Comparison of ENCODE assay signal across 9 mouse cellular contexts in genomic region chr10:127326828-127327227, GRCm38 (mm10). TPM values are rescaled to one million over a fixed set of nuclear protein-coding genes. Genes with fewer than 3 reads are reported as not detected.
DNase-seq lines count a peak whose midpoint lies in the region; ATAC-seq and TF ChIP-seq lines count a peak whose summit lies in the region.
"Had no signal": no experiment of that assay in that cellular context is flagged by ENCODE, and none has a peak within 500 bp of the region (broad histone marks: within the 10 kb centered on the region; RNA-seq: fewer than 3 reads in every experiment).

No protein-coding gene starts in this region.

- TF ChIP-seq CTCF in heart, postnatal 0 days (IDR thresholded peaks at IDR 0.05; ENCODE audit: low read depth): no peak

- no peak for DNase-seq in kidney, adult 8-10 months
- DNase-seq in embryonic facial prominence, embryonic 10.5 days (ENCODE audit: low spot score): no peak
- DNase-seq in heart, postnatal 0 days (ENCODE audit: low spot score): no peak
- DNase-seq in MN1 (ENCODE audit: low spot score): no peak
- DNase-seq in cerebellum, adult 11-12 months: no peak
- DNase-seq in cerebellum, adult 8-10 months: no peak

- ATAC-seq in kidney, embryonic 14.5 days (ENCODE audit: low FRiP score, low TSS enrichment): peak; percentile 2; the same call in 1 of the 2 replicates
- ATAC-seq in heart, postnatal 0 days (ENCODE audit: insufficient read depth, low read depth): no peak
- ATAC-seq in limb, embryonic 15.5 days (ENCODE audit: insufficient number of reproducible peaks, low FRiP score, low TSS enrichment, low read depth): no peak

- no peak overlapping the region for H3K27ac ChIP-seq in kidney, embryonic 14.5 days (ENCODE audit: low read depth, low read length)
- no peak overlapping the region; the same call in 1 of the 2 replicates for H3K27ac ChIP-seq in embryonic facial prominence, embryonic 10.5 days (replicated peaks)
- no peak overlapping the region for H3K27ac ChIP-seq in heart, postnatal 0 days (ENCODE audit: low read depth)
- no peak overlapping the region for H3K27ac ChIP-seq in limb, embryonic 15.5 days

- peak overlapping the region; percentile 52 for H3K4me3 ChIP-seq in kidney, embryonic 14.5 days (ENCODE audit: low read length)
- H3K4me3 ChIP-seq in embryonic facial prominence, embryonic 10.5 days: peak overlapping the region; percentile 63
- peak overlapping the region; percentile 57 for H3K4me3 ChIP-seq in heart, postnatal 0 days (ENCODE audit: low read depth, low read length)
- H3K4me3 ChIP-seq in limb, embryonic 15.5 days: peak overlapping the region; percentile 50

- no peak for TF ChIP-seq EP300 in heart, postnatal 0 days (IDR thresholded peaks at IDR 0.05; ENCODE audit: low read depth)

- peak overlapping the region; percentile 66 for H3K4me2 ChIP-seq in kidney, embryonic 14.5 days (replicated peaks; ENCODE audit: low read depth, low read length)
- peak overlapping the region; percentile 86 for H3K4me2 ChIP-seq in heart, postnatal 0 days (ENCODE audit: low read depth, low read length)
- H3K4me2 ChIP-seq in limb, embryonic 15.5 days: peak overlapping the region; percentile 94

- peak overlapping the region; percentile 46; the same call in 1 of the 2 replicates for H3K9ac ChIP-seq in kidney, embryonic 14.5 days (ENCODE audit: low read depth, low read length)
- peak overlapping the region; percentile 44; the same call in 1 of the 2 replicates for H3K9ac ChIP-seq in heart, postnatal 0 days (replicated peaks; ENCODE audit: low read depth, low read length)
- H3K9ac ChIP-seq in limb, embryonic 15.5 days: peak overlapping the region; percentile 54

- no peaks in the 10 kb centered on the region for H3K9me3 ChIP-seq in kidney, embryonic 14.5 days (ENCODE audit: control insufficient read depth, low read length)
- no peaks in the 10 kb centered on the region for H3K9me3 ChIP-seq in embryonic facial prominence, embryonic 10.5 days
- no peaks in the 10 kb centered on the region for H3K9me3 ChIP-seq in heart, postnatal 0 days (replicated peaks; ENCODE audit: control insufficient read depth, low read length)
- H3K9me3 ChIP-seq in limb, embryonic 15.5 days: no peaks in the 10 kb centered on the region

- 9% methylated on average over 29 of the region's 29 CpGs for WGBS in kidney, embryonic 14.5 days
- WGBS in embryonic facial prominence, embryonic 10.5 days: 4% methylated on average over 29 of the region's 29 CpGs
- 7% methylated on average over 29 of the region's 29 CpGs for WGBS in heart, postnatal 0 days
- 6% methylated on average over 29 of the region's 29 CpGs for WGBS in limb, embryonic 15.5 days

- no peaks in the 10 kb centered on the region; the same call in 1 of the 2 replicates for H3K36me3 ChIP-seq in kidney, embryonic 14.5 days (ENCODE audit: control insufficient read depth, insufficient read depth, low read length)
- peaks cover 22% of the 10 kb centered on the region for H3K36me3 ChIP-seq in embryonic facial prominence, embryonic 10.5 days (replicated peaks)
- no peaks in the 10 kb centered on the region for H3K36me3 ChIP-seq in heart, postnatal 0 days (replicated peaks; ENCODE audit: control insufficient read depth, insufficient read depth, low read length)
- H3K36me3 ChIP-seq in limb, embryonic 15.5 days: peaks cover 15% of the 10 kb centered on the region

- peaks cover 11% of the 10 kb centered on the region for H3K4me1 ChIP-seq in kidney, embryonic 14.5 days (ENCODE audit: control insufficient read depth, insufficient read depth, low read length)
- H3K4me1 ChIP-seq in embryonic facial prominence, embryonic 10.5 days: peaks cover 39% of the 10 kb centered on the region
- peaks cover 12% of the 10 kb centered on the region for H3K4me1 ChIP-seq in heart, postnatal 0 days (ENCODE audit: control insufficient read depth, insufficient read depth)
- peaks cover 23% of the 10 kb centered on the region for H3K4me1 ChIP-seq in limb, embryonic 15.5 days

- peaks cover 40% of the 10 kb centered on the region for H3K27me3 ChIP-seq in kidney, embryonic 14.5 days (ENCODE audit: control insufficient read depth, insufficient read depth, low read length)
- peaks cover 100% of the 10 kb centered on the region for H3K27me3 ChIP-seq in embryonic facial prominence, embryonic 10.5 days (replicated peaks; ENCODE audit: low read depth, poor library complexity, severe bottlenecking)
- peaks cover 66% of the 10 kb centered on the region for H3K27me3 ChIP-seq in heart, postnatal 0 days (ENCODE audit: control insufficient read depth, insufficient read depth, low read length)
- H3K27me3 ChIP-seq in limb, embryonic 15.5 days: peaks cover 32% of the 10 kb centered on the region

RNA-seq across cellular contexts. Expression of gene Arhgap9, which starts 5.1 kb away (rescaled TPM):
- polyA plus RNA-seq in kidney, embryonic 14.5 days (2014; fragmentation: Nextera tagmentation; extraction: Ambion mirVana): 3.0 and 3.1 TPM in 2 replicates
- 2.0 and 2.1 TPM in 2 replicates for polyA plus RNA-seq in embryonic facial prominence, embryonic 10.5 days (2016; fragmentation: Nextera tagmentation; extraction: Ambion mirVana)
- total RNA-seq in heart, postnatal 0 days (2014; rRNA removed; ENCODE audit: low replicate concordance): 0.73 and 0.97 TPM in 2 replicates
- polyA plus RNA-seq in heart, postnatal 0 days (2015; fragmentation: Nextera tagmentation; extraction: Ambion mirVana): 1.4 and 1.8 TPM in 2 replicates
- 5.1 and 5.4 TPM in 2 replicates for polyA plus RNA-seq in limb, embryonic 15.5 days (2015; fragmentation: Nextera tagmentation; extraction: Ambion mirVana)

RNA-seq across cellular contexts. Expression of gene Gli1, which starts 14.9 kb away (rescaled TPM):
- polyA plus RNA-seq in kidney, embryonic 14.5 days (2014; fragmentation: Nextera tagmentation; extraction: Ambion mirVana): 8.2 and 9.2 TPM in 2 replicates
- polyA plus RNA-seq in embryonic facial prominence, embryonic 10.5 days (2016; fragmentation: Nextera tagmentation; extraction: Ambion mirVana): 11.4 and 13.0 TPM in 2 replicates
- total RNA-seq in heart, postnatal 0 days (2014; rRNA removed; ENCODE audit: low replicate concordance): 1.1 TPM in 1 of 2 replicates, not detected in the other
- polyA plus RNA-seq in heart, postnatal 0 days (2015; fragmentation: Nextera tagmentation; extraction: Ambion mirVana): 0.51 and 0.59 TPM in 2 replicates
- 13.4 and 13.7 TPM in 2 replicates for polyA plus RNA-seq in limb, embryonic 15.5 days (2015; fragmentation: Nextera tagmentation; extraction: Ambion mirVana)

RNA-seq across cellular contexts. Expression of gene Mars, which starts 15.2 kb away (rescaled TPM):
- 93.9 and 146 TPM in 2 replicates for polyA plus RNA-seq in kidney, embryonic 14.5 days (2014; fragmentation: Nextera tagmentation; extraction: Ambion mirVana)
- 160 and 175 TPM in 2 replicates for polyA plus RNA-seq in embryonic facial prominence, embryonic 10.5 days (2016; fragmentation: Nextera tagmentation; extraction: Ambion mirVana)
- 48.9 and 68.9 TPM in 2 replicates for total RNA-seq in heart, postnatal 0 days (2014; rRNA removed; ENCODE audit: low replicate concordance)
- polyA plus RNA-seq in heart, postnatal 0 days (2015; fragmentation: Nextera tagmentation; extraction: Ambion mirVana): 62.4 and 64.6 TPM in 2 replicates
- 105 and 111 TPM in 2 replicates for polyA plus RNA-seq in limb, embryonic 15.5 days (2015; fragmentation: Nextera tagmentation; extraction: Ambion mirVana)

RNA-seq across cellular contexts. Expression of gene Inhbe, which starts 27.4 kb away (rescaled TPM):
- polyA plus RNA-seq in kidney, embryonic 14.5 days (2014; fragmentation: Nextera tagmentation; extraction: Ambion mirVana): 0.07 and 0.08 TPM in 2 replicates
- polyA plus RNA-seq in embryonic facial prominence, embryonic 10.5 days (2016; fragmentation: Nextera tagmentation; extraction: Ambion mirVana): 0.04 TPM in 1 of 2 replicates, not detected in the other
- not detected in 2 replicates for total RNA-seq in heart, postnatal 0 days (2014; rRNA removed; ENCODE audit: low replicate concordance)
- not detected in 2 replicates for polyA plus RNA-seq in heart, postnatal 0 days (2015; fragmentation: Nextera tagmentation; extraction: Ambion mirVana)
- polyA plus RNA-seq in limb, embryonic 15.5 days (2015; fragmentation: Nextera tagmentation; extraction: Ambion mirVana): 0.03 TPM in 1 of 2 replicates, not detected in the other
- total RNA-seq: MEL had no signal

RNA-seq across cellular contexts. Expression of gene Mbd6, which starts 38.0 kb away (rescaled TPM):
- polyA plus RNA-seq in kidney, embryonic 14.5 days (2014; fragmentation: Nextera tagmentation; extraction: Ambion mirVana): 16.2 and 22.3 TPM in 2 replicates
- 11.1 and 12.2 TPM in 2 replicates for polyA plus RNA-seq in embryonic facial prominence, embryonic 10.5 days (2016; fragmentation: Nextera tagmentation; extraction: Ambion mirVana)
- total RNA-seq in heart, postnatal 0 days (2014; rRNA removed; ENCODE audit: low replicate concordance): 8.3 and 8.7 TPM in 2 replicates
- 6.5 and 6.9 TPM in 2 replicates for polyA plus RNA-seq in heart, postnatal 0 days (2015; fragmentation: Nextera tagmentation; extraction: Ambion mirVana)
- 14.1 and 16.2 TPM in 2 replicates for polyA plus RNA-seq in limb, embryonic 15.5 days (2015; fragmentation: Nextera tagmentation; extraction: Ambion mirVana)
